Mouse (Mus musculus) stomach, embryonic 14.5 days (tissue): ENCODE measurements around the gene Gapvd1. TPM values are rescaled to one million over a fixed set of nuclear protein-coding genes. Genes with fewer than 3 reads are reported as not detected.

Source experiments
- ATAC-seq: fragments of 200-750 bp; cut with Nextera tagmentation; 2 replicates; pipeline ENCODE4 v1.8.0; 2017; ENCODE audit warnings: low read depth, moderate TSS enrichment; ENCODE audit not compliant: insufficient number of reproducible peaks, insufficient read depth, low FRiP score
- H3K27ac ChIP-seq: fragments of 300-500 bp; sonication (generic); 2 replicates; pipeline ENCODE4 v1.5.1; 2014; ENCODE audit warnings: mild to moderate bottlenecking, low read length, moderate library complexity, mixed read lengths
- H3K27me3 ChIP-seq: fragments of 300-500 bp; sonication (generic); 2 replicates; pipeline ENCODE4 v1.6.1; 2014; ENCODE audit warnings: low read length, control low read depth, mixed read lengths; ENCODE audit not compliant: control insufficient read depth, insufficient read depth
- H3K36me3 ChIP-seq: fragments of 300-500 bp; sonication (generic); 2 replicates; pipeline ENCODE4 v1.6.1; 2014; ENCODE audit warnings: mild to moderate bottlenecking, control low read depth, low read length, moderate library complexity, mixed read lengths; ENCODE audit not compliant: control insufficient read depth, insufficient read depth
- H3K4me1 ChIP-seq: fragments of 300-500 bp; sonication (generic); 2 replicates; pipeline ENCODE4 v1.6.1; 2014; ENCODE audit warnings: low read length, control low read depth, mixed read lengths; ENCODE audit not compliant: control insufficient read depth, insufficient read depth
- H3K4me2 ChIP-seq: fragments of 300-500 bp; sonication (generic); replicated peaks from 2 replicates; pipeline ENCODE4 v1.6.1; 2014; ENCODE audit warnings: low read depth, low read length, control low read depth
- H3K4me3 ChIP-seq: fragments of 300-500 bp; sonication (generic); 2 replicates; pipeline ENCODE4 v1.5.1; 2014; ENCODE audit warnings: low read depth, low read length, control low read depth
- H3K9ac ChIP-seq: fragments of 300-500 bp; sonication (generic); replicated peaks from 2 replicates; pipeline ENCODE4 v1.6.1; 2014; ENCODE audit warnings: low read depth, mild to moderate bottlenecking, control low read depth, low read length, moderate library complexity, mixed read lengths
- H3K9me3 ChIP-seq: fragments of 300-500 bp; sonication (generic); 2 replicates; pipeline ENCODE4 v1.6.1; 2016; ENCODE audit warnings: low read depth, low read length, control low read depth; ENCODE audit not compliant: control insufficient read depth
- WGBS: fragments of 180-500 bp; shearing (Covaris S2); extraction: QIAGEN DNeasy Blood & Tissue Kit; methylation state at CpG from one replicate; pipeline ENCODE4 v1.1.7; 2014; 5-methylcytosine and 5-hydroxymethylcytosine counted together
- polyA plus RNA-seq: library from polyadenylated mRNA; unstranded; fragments of >200 nt; fragmentation: Nextera tagmentation; extraction: Ambion mirVana; gene quantifications from 2 replicates; pipeline ENCODE4 v1.2.1, GENCODE M21; 2014

Gapvd1 gene
- polyA plus RNA-seq, 1 experiment from 2014 or later, result 95.2 TPM

DNA sequence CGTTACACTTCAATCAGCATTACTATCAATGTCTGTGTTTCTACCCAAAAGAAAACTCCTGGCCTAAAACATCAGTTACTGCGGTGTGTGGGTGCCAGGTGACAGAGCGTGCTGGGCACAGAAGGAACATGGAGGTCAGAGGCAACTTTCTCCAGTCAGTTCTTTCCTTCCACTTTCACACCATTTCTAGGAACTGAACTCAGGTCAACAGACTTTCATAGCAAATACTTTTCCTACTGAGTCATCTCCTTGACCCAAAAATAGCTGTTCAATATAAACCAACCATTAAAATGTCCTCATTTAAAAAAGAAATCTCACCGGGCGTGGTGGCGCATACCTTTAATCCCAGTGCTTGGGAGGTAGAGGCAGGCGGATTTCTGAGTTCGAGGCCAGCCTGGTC lies 12.4 kb downstream of the Gapvd1 start:
- ATAC-seq, result no peak
- no peaks in the 10 kb centered on the region for H3K27me3 ChIP-seq
- WGBS, result 92% methylated on average over 8 of the region's 8 CpGs

DNA sequence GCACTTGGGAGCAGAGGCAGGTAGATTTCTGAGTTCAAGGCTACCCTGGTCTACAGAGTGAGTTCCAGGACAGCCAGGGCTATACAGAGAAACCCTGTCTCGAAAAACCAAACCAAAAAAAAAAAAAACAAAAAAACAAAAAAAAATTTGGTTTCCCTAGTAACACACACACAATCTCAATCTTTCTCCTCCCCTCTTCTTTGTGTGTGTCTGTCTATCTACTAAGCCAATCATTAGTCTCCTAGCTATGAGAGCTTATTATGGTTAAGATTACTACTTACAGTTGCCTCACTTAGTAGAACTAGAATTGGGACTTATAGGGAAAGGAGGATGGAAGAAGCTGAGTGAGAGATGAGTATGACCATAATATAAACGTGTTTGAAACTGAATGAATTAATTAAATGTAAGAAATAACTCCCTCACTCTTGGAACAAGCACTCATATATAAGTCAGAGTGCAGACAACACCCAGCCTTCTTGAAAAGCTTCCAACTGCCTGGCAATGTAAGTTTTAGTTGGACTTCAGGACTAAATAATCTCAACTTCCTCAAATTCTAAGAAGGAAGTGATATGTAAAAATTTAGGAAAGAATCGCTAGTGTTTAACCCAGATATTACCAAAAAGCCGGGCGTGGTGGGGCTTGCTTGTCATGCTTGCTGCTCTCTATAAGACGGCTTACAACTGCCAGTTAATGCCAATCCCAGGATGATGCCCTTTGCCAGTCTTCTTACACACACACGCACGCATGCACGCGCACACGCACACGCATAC lies 13.5 kb downstream of the Gapvd1 start:
- no peak overlapping the region for H3K9ac ChIP-seq
- no peak overlapping the region for H3K4me2 ChIP-seq
- no peak overlapping the region for H3K4me3 ChIP-seq
- H3K4me1 ChIP-seq, result no peaks in the 10 kb centered on the region
- H3K27ac ChIP-seq, result no peak overlapping the region
- H3K9me3 ChIP-seq, result no peaks in the 10 kb centered on the region
- 91% methylated on average over 12 of the region's 12 CpGs for WGBS
- ATAC-seq, result no peak
- 0 out of 2 replicates have a peak, but pooled peaks cover 3% of the 10 kb centered on the region for H3K36me3 ChIP-seq
- H3K27me3 ChIP-seq, result no peaks in the 10 kb centered on the region

More for the DNA sequence above, 12.4 kb downstream of the Gapvd1 start:
- H3K36me3 ChIP-seq, result 0 out of 2 replicates have a peak, but pooled peaks cover 3% of the 10 kb centered on the region
- no peak overlapping the region for H3K4me2 ChIP-seq
- no peak overlapping the region for H3K27ac ChIP-seq
- H3K4me3 ChIP-seq, result no peak overlapping the region
- H3K4me1 ChIP-seq, result no peaks in the 10 kb centered on the region
- no peak overlapping the region for H3K9ac ChIP-seq
- H3K9me3 ChIP-seq, result no peaks in the 10 kb centered on the region

DNA sequence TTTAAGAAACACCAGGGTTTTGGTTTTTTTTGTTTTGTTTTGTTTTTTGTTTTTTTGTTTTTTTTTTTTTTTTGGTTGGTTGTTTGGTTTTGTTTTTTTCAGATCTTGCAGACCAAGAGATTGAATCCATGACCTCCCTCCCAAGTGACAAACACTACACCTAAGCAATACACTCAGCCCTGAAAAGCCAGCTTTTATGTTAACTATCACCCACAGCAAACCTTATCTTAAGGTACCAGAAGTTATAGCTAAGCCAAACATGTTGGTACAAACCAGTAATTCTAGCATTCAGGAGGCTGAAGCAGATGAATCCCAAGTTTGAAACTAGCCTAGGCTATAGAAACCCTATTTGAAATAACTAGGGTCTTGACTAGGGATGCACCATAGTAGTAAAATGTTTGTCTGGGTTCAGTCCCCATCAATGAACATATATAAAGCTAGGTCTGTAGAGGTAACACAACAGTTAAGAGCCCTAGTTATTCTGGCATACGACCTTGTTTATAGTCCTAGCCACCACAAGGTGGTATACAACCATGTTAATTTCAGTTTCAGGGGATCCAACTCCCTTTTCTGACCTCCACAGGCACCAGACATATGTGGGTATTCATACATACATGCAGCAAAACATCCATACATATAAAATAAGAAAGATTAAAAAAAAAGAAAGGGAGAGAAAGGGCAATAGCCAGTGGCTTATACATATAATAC lies 15.2 kb downstream of the Gapvd1 start:
- Histone ChIP-seq H3K9me3 (no peaks in the 10 kb centered on the region), H3K4me3 (no peak overlapping the region), H3K4me1 (no peaks in the 10 kb centered on the region), H3K9ac (no peak overlapping the region), H3K27ac (no peak overlapping the region), H3K27me3 (no peaks in the 10 kb centered on the region), H3K4me2 (no peak overlapping the region), H3K36me3 (0 out of 2 replicates have a peak, but pooled peaks cover 3% of the 10 kb centered on the region)
- no peak for ATAC-seq
- 80% methylated on average over 1 of the region's 1 CpGs for WGBS

GRCm38 (mm10) chr2:34737911-34738310 lies 17.1 kb downstream of the Gapvd1 start:
- H3K36me3 ChIP-seq, result no peaks in the 10 kb centered on the region
- WGBS, result 58% methylated on average over 1 of the region's 1 CpGs
- no peak for ATAC-seq
- H3K4me3 ChIP-seq, result no peak overlapping the region
- H3K4me2 ChIP-seq, result no peak overlapping the region
- no peaks in the 10 kb centered on the region for H3K9me3 ChIP-seq
- no peak overlapping the region for H3K9ac ChIP-seq
- H3K27me3 ChIP-seq, result no peaks in the 10 kb centered on the region
- no peaks in the 10 kb centered on the region for H3K4me1 ChIP-seq
- H3K27ac ChIP-seq, result no peak overlapping the region

DNA sequence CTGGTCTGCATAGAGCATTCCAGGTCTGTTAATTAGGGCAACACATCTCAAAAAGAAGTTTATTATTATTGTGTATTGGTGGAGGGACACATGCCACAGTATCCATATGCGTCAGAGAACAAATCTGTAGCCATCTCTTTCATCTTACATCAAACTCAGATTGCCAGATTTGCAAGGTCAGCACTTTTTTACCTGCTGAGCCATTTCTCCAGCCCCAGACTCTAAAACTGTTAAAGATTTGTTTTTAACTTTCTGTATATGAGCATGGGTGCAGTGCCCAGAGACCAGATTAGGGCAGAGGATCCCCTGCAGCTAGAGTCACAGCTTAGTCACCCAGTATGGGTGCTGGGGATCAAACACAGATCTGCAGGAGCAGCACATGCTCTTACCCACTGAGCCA lies 18.4 kb downstream of the Gapvd1 start:
- no peak for ATAC-seq
- no peaks in the 10 kb centered on the region for H3K9me3 ChIP-seq
- H3K4me2 ChIP-seq, result no peak overlapping the region
- H3K4me3 ChIP-seq, result no peak overlapping the region
- no peaks in the 10 kb centered on the region for H3K36me3 ChIP-seq
- no peaks in the 10 kb centered on the region for H3K27me3 ChIP-seq
- no peak overlapping the region for H3K9ac ChIP-seq
- WGBS, result 82% methylated on average over 1 of the region's 1 CpGs
- no peaks in the 10 kb centered on the region for H3K4me1 ChIP-seq
- no peak overlapping the region for H3K27ac ChIP-seq

- Histone ChIP-seq H3K36me3 (peaks cover 48% of the 10 kb centered on the region; the same call in 1 of the 2 replicates), H3K27me3 (no peaks in the 10 kb centered on the region), H3K4me1 (no peaks in the 10 kb centered on the region), H3K4me2 (no peak overlapping the region), H3K9me3 (no peaks in the 10 kb centered on the region), H3K4me3 (no peak overlapping the region), H3K27ac (no peak overlapping the region), H3K9ac (no peak overlapping the region)
- no peak for ATAC-seq
- WGBS, result 91% methylated on average over 8 of the region's 8 CpGs
Measured at GRCm38 (mm10) chr2:34727045-34727728, 27.8 kb downstream of the Gapvd1 start.

GRCm38 (mm10) chr2:34725269-34725668 lies 29.8 kb downstream of the Gapvd1 start:
- H3K4me1 ChIP-seq, result no peaks in the 10 kb centered on the region
- H3K4me2 ChIP-seq, result no peak overlapping the region
- H3K27me3 ChIP-seq, result no peaks in the 10 kb centered on the region
- H3K27ac ChIP-seq, result no peak overlapping the region
- no peak for ATAC-seq
- H3K4me3 ChIP-seq, result no peak overlapping the region
- H3K36me3 ChIP-seq, result peaks cover 57% of the 10 kb centered on the region
- WGBS, result 97% methylated on average over 5 of the region's 5 CpGs
- no peaks in the 10 kb centered on the region for H3K9me3 ChIP-seq
- H3K9ac ChIP-seq, result no peak overlapping the region

GRCm38 (mm10) chr2:34718196-34718595 lies 36.8 kb downstream of the Gapvd1 start:
- no peak for ATAC-seq
- WGBS, result 78% methylated on average over 2 of the region's 2 CpGs
- peaks cover 50% of the 10 kb centered on the region for H3K36me3 ChIP-seq

More at GRCm38 (mm10) chr2:34718196-34718595, 36.8 kb downstream of the Gapvd1 start:
- Histone ChIP-seq H3K9ac (no peak overlapping the region), H3K9me3 (no peaks in the 10 kb centered on the region), H3K27me3 (no peaks in the 10 kb centered on the region), H3K4me1 (no peaks in the 10 kb centered on the region), H3K4me2 (no peak overlapping the region), H3K4me3 (no peak overlapping the region), H3K27ac (no peak overlapping the region)
